Mouse (Mus musculus) megakaryocyte, embryonic 14.5 days (primary cell): ENCODE measurements around the gene Omt2b.

Experiments used
- FLI1 ChIP-seq: IDR thresholded peaks from 2 replicates; pipeline ENCODE4 v1.6.1; 2012; ENCODE audit warnings: low read length, inconsistent platforms, mixed read lengths
- GATA1 ChIP-seq: IDR thresholded peaks from 3 replicates; pipeline ENCODE4 v1.6.1; 2012; ENCODE audit warnings: mixed read lengths, low read length, inconsistent platforms, borderline replicate concordance

- TF ChIP-seq GATA1, result no peak
- no peak for TF ChIP-seq FLI1
These were observed 42.4 kb downstream of the Omt2b start for GRCm38 (mm10) chr9:78369786-78370185.
